Mouse (Mus musculus) hindbrain, embryonic 16.5 days (tissue): ENCODE results near the gene Gnaq. TPM values are rescaled to one million over a fixed set of nuclear protein-coding genes. Genes with fewer than 3 reads are reported as not detected.

Experiments
- ATAC-seq: fragments of 200-750 bp; cut with Nextera tagmentation; 2 replicates; pipeline ENCODE4 v1.8.0; 2017; ENCODE audit warnings: moderate TSS enrichment, moderate library complexity
- H3K27ac ChIP-seq: fragments of 300-500 bp; sonication (generic); 2 replicates; pipeline ENCODE4 v1.5.1; 2014; ENCODE audit warnings: low read depth, mild to moderate bottlenecking, control low read depth, low read length, moderate library complexity
- H3K27me3 ChIP-seq: fragments of 300-500 bp; sonication (generic); replicated peaks from 2 replicates; pipeline ENCODE4 v1.6.1; 2014; ENCODE audit warnings: low read length; ENCODE audit not compliant: control insufficient read depth, insufficient read depth
- H3K36me3 ChIP-seq: fragments of 300-500 bp; sonication (generic); 2 replicates; pipeline ENCODE4 v1.6.1; 2014; ENCODE audit warnings: mild to moderate bottlenecking, low read length, moderate library complexity, mixed read lengths; ENCODE audit not compliant: control insufficient read depth, insufficient read depth
- H3K4me1 ChIP-seq: fragments of 300-500 bp; sonication (generic); 2 replicates; pipeline ENCODE4 v1.6.1; 2014; ENCODE audit warnings: low read depth, low read length; ENCODE audit not compliant: control insufficient read depth, insufficient read depth
- H3K4me2 ChIP-seq: fragments of 300-500 bp; sonication (generic); 2 replicates; pipeline ENCODE4 v1.6.1; 2014; ENCODE audit warnings: mild to moderate bottlenecking, low read length, control low read depth, moderate library complexity
- H3K4me3 ChIP-seq: fragments of 300-500 bp; sonication (generic); 2 replicates; pipeline ENCODE4 v1.5.1; 2014; ENCODE audit warnings: mild to moderate bottlenecking, low read length, control low read depth, moderate library complexity
- H3K9ac ChIP-seq: fragments of 300-500 bp; sonication (generic); 2 replicates; pipeline ENCODE4 v1.6.1; 2014; ENCODE audit warnings: low read depth, mild to moderate bottlenecking, control low read depth, low read length, moderate library complexity
- H3K9me3 ChIP-seq: fragments of 300-500 bp; sonication (generic); 2 replicates; pipeline ENCODE4 v1.6.1; 2014; ENCODE audit warnings: mild to moderate bottlenecking, low read length, moderate library complexity; ENCODE audit not compliant: control insufficient read depth
- WGBS: fragments of 180-500 bp; shearing (Covaris S2); extraction: QIAGEN DNeasy Blood & Tissue Kit; methylation state at CpG from one replicate; pipeline ENCODE4 v1.1.7; 2014; 5-methylcytosine and 5-hydroxymethylcytosine counted together
- polyA plus RNA-seq: library from polyadenylated mRNA; unstranded; fragments of >200 nt; fragmentation: Nextera tagmentation; extraction: Ambion mirVana; gene quantifications from 2 replicates; pipeline ENCODE4 v1.2.1, GENCODE M21; 2015

Gnaq gene
- polyA plus RNA-seq, 1 experiment from 2014 or later = 104 TPM

DNA sequence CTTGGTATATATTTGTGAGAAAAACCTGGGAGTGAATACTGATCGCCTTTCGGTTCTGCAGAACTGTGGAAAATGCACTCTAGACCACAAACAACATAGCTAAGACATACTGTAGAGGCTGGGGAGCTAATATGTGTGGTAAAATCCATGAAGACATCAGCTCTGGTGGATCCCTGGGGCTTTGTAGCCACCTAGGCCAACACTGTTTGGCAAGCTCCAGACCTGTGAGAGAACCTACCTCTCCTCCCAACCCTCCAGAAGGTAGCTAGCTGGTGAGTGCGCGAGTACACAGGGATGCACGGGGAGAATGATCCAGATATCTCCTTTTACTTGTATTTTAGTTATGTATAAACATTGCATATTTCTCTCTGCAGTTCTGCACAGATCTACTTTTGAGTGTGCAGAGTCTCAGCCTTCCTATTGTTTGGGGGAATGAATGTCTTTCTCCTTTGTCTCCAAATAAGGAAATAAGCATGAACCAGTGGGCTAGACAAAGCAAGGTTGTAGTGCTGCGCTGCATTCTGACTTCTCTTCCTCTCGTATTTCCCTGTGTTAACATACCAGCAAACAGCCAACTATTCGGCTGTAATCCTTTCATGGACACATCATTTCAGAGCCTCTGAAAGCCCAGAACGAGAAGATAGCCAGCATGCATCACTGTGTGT lies 205.4 kb downstream of the Gnaq start:
- no peak overlapping the region for H3K4me3 ChIP-seq
- H3K4me1 ChIP-seq = no peaks in the 10 kb centered on the region
- ATAC-seq = no peak
- no peaks in the 10 kb centered on the region for H3K9me3 ChIP-seq
- H3K4me2 ChIP-seq = no peak overlapping the region
- no peak overlapping the region for H3K9ac ChIP-seq
- H3K27ac ChIP-seq = no peak overlapping the region
- peaks cover 3% of the 10 kb centered on the region; the same call in 1 of the 2 replicates for H3K36me3 ChIP-seq
- WGBS = 85% methylated on average over 9 of the region's 9 CpGs
- H3K27me3 ChIP-seq = no peaks in the 10 kb centered on the region

DNA sequence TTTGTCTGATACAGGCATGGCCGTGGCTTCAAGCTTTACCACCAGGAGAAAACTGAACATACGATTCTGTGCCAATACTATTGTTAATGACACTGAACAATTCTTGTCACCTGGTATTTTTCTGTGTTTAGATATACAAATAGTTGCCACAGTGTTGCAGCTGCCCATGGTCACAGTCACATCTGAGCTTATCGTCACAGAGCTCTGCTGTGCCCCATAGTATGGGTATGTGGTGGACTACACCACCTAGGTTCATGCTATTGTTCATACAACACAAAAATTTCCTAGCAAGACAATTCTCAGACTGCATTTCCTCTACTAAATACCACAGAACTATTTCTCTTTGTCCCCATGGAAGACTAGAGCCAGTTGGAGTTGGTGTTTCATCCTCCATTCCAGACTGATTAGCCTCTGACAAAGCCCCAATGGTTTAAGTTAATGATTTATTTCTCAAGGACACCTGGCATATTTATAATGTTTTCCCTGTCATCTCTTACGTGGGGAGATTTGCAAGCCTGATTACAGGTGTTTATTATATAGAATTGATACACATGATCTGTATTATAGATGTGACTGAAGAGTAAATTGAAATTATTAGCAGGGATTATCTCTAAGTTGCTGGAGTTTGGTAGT lies 207.4 kb downstream of the Gnaq start:
- ATAC-seq = no peak
- H3K9me3 ChIP-seq = no peaks in the 10 kb centered on the region

DNA sequence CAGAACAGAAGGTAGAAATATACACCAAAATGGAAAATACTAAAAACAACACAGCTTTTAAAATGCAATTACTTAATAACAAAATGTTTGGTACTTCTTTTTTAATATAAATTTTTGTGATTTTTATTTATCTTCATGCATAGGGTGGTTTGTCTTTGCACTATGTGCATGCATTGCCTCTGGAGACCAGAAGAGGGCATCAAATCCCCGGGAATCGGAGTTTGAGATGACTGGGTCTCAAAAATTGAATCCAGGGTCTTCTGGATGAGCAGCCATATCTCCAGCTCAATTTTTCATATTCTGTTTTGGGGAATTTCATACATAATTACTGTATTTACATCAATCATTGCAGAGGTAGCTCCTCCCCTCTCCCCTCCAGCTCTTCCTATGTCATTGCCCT lies 210.1 kb downstream of the Gnaq start:
- no peak overlapping the region for H3K27ac ChIP-seq
- no peak for ATAC-seq
- WGBS = 66% methylated on average over 2 of the region's 2 CpGs
- H3K36me3 ChIP-seq = no peaks in the 10 kb centered on the region
- H3K9ac ChIP-seq = no peak overlapping the region
- no peak overlapping the region for H3K4me2 ChIP-seq
- no peaks in the 10 kb centered on the region for H3K9me3 ChIP-seq
- H3K4me3 ChIP-seq = no peak overlapping the region
- no peaks in the 10 kb centered on the region for H3K27me3 ChIP-seq
- no peaks in the 10 kb centered on the region for H3K4me1 ChIP-seq

More for the DNA sequence above, 207.4 kb downstream of the Gnaq start:
- Histone ChIP-seq H3K4me3 (no peak overlapping the region), H3K4me2 (no peak overlapping the region), H3K36me3 (no peaks in the 10 kb centered on the region), H3K27me3 (no peaks in the 10 kb centered on the region), H3K27ac (no peak overlapping the region), H3K9ac (no peak overlapping the region), H3K4me1 (no peaks in the 10 kb centered on the region)
- WGBS = 82% methylated on average over 4 of the region's 4 CpGs

DNA sequence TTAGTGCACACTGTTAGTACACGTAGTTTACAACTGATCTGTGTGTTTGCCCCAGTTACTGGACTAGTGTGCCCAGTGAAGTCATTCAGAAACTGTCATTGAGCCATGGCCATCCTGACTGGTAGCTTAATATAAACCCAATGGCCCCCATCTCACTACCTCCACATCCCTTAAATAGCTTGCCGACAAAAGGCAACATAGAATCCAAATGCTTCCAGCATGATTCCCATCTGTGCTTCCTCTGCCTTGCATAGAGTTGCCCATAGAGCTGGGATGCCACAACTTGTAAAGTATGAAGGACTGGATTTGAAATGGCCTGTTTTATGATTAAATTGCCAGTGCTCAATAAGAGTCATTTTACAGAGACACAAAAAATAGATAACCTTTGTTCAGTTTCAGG lies 212.9 kb downstream of the Gnaq start:
- no peaks in the 10 kb centered on the region for H3K36me3 ChIP-seq
- no peak for ATAC-seq
- H3K27me3 ChIP-seq = no peaks in the 10 kb centered on the region
- 92% methylated on average over 2 of the region's 2 CpGs for WGBS
- no peak overlapping the region for H3K9ac ChIP-seq
- no peaks in the 10 kb centered on the region for H3K4me1 ChIP-seq
- H3K27ac ChIP-seq = no peak overlapping the region
- no peaks in the 10 kb centered on the region for H3K9me3 ChIP-seq
- no peak overlapping the region for H3K4me2 ChIP-seq
- H3K4me3 ChIP-seq = no peak overlapping the region

DNA sequence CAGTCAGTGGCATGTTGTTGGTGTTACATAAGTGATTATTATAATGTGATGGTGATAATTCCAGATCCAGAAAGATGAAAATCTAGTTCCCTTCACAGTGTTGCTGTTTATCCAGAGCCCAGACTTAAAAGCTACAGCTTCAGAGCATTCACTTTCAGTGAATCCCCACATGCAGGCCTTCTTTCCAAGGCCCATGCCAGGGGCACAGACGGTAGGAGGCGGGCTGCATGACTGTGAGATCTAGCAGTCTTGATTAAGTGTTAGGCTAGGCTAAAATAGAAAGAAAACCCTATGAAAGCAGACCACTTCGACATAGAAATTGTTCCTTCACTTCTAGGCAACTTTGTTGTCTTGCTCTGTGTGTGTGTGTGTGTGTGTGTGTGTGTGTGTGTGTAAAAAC lies 214.4 kb downstream of the Gnaq start:
- WGBS = 86% methylated on average over 3 of the region's 3 CpGs
- ATAC-seq = no peak
- Histone ChIP-seq H3K27ac (no peak overlapping the region), H3K36me3 (no peaks in the 10 kb centered on the region), H3K4me3 (no peak overlapping the region), H3K4me2 (no peak overlapping the region), H3K9me3 (no peaks in the 10 kb centered on the region), H3K9ac (no peak overlapping the region), H3K27me3 (no peaks in the 10 kb centered on the region), H3K4me1 (no peaks in the 10 kb centered on the region)

DNA sequence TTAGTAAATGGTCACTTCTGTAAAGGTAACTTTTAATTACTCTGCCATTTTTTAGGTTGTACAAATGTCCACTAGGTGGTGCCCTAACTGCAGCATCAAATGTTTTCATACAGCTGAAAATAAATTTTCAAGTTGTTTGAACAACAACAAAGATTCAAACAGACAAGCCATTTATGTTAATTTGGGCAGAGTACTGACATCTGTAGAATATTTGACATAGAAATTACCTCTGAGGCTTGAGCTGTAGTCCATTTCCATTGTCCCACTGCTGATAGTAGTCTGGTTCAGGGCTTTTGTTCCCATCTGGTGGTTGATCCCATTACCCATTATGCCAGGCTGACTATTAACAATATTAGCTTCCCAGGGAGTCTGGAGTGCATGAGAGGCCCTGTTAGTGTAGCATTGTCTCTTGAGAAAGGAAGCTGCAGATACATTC lies 221.1 kb downstream of the Gnaq start:
- no peak overlapping the region for H3K4me3 ChIP-seq
- no peaks in the 10 kb centered on the region for H3K27me3 ChIP-seq
- no peak overlapping the region for H3K4me2 ChIP-seq
- no peak overlapping the region for H3K9ac ChIP-seq
- H3K36me3 ChIP-seq = no peaks in the 10 kb centered on the region
- ATAC-seq = peak; percentile 50; the same call in 1 of the 2 replicates
- no peaks in the 10 kb centered on the region for H3K9me3 ChIP-seq
- peaks cover 7% of the 10 kb centered on the region; the same call in 1 of the 2 replicates for H3K4me1 ChIP-seq
- H3K27ac ChIP-seq = no peak overlapping the region

DNA sequence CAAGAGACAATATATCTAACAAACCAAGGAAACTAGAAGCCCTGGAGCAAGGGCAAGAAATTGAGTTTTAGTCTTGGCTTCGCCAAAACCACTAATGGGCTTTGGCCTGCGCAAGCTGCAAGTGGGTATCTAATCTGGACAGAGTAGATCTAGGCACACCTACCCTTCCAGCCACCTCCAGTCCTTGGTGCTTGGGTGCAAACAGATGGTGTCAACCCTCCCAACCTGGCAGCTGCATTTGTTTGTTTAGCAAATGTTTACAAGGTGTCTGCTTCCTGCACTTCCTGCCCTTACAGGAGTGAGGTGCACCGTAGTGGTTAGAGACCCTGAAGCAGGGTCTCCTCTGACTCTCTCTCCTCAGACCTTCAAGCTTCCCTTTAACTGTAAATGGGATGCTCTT lies 225.5 kb downstream of the Gnaq start:
- H3K4me2 ChIP-seq = no peak overlapping the region
- no peaks in the 10 kb centered on the region for H3K27me3 ChIP-seq
- H3K9me3 ChIP-seq = no peaks in the 10 kb centered on the region
- H3K4me3 ChIP-seq = no peak overlapping the region
- no peak overlapping the region for H3K27ac ChIP-seq
- no peak overlapping the region; the same call in 1 of the 2 replicates for H3K9ac ChIP-seq
- H3K4me1 ChIP-seq = peaks cover 7% of the 10 kb centered on the region; the same call in 1 of the 2 replicates
- 0 out of 2 replicates have a peak, but pooled peaks cover 3% of the 10 kb centered on the region for H3K36me3 ChIP-seq
- WGBS = 85% methylated on average over 3 of the region's 3 CpGs
- ATAC-seq = 0 out of 2 replicates have a peak, but pooled peaks have one; percentile 19

DNA sequence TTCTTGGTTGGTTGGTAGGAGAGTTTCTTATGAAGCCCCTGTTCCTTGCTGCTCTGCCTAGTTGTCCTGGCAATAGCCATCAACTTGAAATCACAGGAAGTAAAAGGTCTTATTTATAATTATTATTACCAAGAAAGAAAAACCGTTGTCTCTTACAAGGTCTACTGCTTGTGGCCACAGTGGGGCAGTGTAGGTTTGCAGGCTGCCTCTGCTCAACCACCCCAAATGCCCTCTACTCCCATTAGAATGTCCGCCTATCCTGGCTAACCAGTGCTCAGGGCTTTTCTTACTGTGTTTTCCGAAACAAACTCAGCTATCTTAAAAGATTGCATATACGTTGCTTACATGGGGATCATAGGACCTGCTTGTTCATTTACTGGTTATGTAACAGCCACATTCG lies 226.3 kb downstream of the Gnaq start:
- Histone ChIP-seq H3K4me1 (peaks cover 7% of the 10 kb centered on the region; the same call in 1 of the 2 replicates), H3K36me3 (0 out of 2 replicates have a peak, but pooled peaks cover 3% of the 10 kb centered on the region), H3K4me3 (no peak overlapping the region), H3K9me3 (no peaks in the 10 kb centered on the region), H3K27ac (no peak overlapping the region), H3K27me3 (no peaks in the 10 kb centered on the region), H3K4me2 (no peak overlapping the region), H3K9ac (no peak overlapping the region)
- 68% methylated on average over 5 of the region's 5 CpGs for WGBS
- no peak for ATAC-seq

DNA sequence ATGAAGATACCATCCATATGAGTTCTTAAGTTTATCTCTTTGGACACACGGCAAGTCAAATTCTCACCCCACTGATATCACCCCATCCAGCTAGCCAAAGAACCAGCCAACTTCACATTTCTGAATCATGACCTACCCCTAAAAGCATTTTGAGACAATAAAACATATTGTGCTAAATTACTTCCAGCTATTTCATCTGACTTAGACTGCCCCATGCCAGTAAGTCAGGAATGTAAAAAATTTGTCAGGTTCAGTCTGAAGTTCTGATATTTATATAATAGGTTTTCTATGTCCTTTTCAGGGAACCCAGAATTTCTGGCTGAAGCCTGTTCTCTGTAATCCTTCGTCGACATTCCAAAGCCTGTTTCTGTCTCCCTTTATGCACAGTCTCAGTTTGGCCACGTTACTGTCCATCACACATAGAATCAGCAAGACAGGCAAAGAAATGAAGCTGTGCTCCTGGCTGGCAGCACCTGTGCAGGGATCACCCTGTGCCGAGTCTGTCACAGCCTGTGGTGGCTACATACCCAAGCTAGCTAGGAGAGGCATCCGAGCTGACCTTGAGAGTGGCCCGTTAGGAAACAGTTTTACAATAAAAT lies 233.9 kb downstream of the Gnaq start:
- Histone ChIP-seq H3K4me2 (no peak overlapping the region), H3K27me3 (no peaks in the 10 kb centered on the region), H3K36me3 (peaks cover 4% of the 10 kb centered on the region; the same call in 1 of the 2 replicates), H3K4me3 (no peak overlapping the region), H3K9me3 (no peaks in the 10 kb centered on the region), H3K27ac (0 out of 2 replicates have a peak overlapping the region, but pooled peaks have one; percentile 23), H3K4me1 (peaks cover 6% of the 10 kb centered on the region), H3K9ac (no peak overlapping the region)
- WGBS = 74% methylated on average over 7 of the region's 7 CpGs
- ATAC-seq = peak; percentile 28; the same call in 1 of the 2 replicates
